Mouse (Mus musculus): Measurements from ENCODE around the gene Ube3b. TPM values are rescaled to one million over a fixed set of nuclear protein-coding genes. Genes with fewer than 3 reads are reported as not detected.
A peak's percentile ranks its signal among the peaks of the same experiment; 100 is the strongest.

Ube3b gene
- polyA plus RNA-seq, 1 experiment from 2014 or later, result 49.2 TPM

DNA sequence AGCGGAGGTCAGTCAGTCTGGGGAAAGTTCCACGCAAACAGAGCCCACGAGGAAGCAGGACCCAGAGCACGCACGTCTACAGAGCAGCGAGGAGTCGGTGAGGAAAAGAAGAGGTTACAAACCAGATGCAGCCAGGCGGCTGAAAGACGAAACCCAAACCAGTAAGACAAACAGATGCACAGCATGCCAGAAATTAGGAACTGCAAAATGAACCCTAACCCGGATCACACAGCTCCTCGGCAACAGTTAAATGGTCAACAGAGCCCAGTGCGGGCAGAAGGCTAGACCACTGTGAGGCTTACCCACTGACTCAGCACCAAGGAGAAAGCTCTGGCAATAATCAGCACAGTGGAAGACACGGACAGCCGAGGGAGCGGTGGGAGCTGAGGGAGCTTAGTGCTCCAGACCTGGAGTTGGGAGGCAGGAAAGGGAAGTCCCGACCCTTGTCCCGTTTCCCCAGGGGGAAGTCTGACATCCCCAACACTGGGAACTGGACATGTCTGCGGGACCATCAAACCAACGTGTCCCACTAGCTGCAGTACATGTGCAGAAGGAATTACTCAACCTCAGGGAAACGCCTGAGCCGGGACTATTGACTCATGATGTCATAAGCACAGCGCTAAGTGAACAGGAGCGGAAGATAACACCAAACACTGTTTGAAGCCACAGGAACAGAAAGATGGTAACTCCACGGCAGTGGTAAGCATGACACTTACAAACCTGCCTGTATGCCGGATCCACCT, 8.5 kb upstream of the Ube3b start:
- no peak overlapping the region for H3K9ac ChIP-seq (replicated peaks; ENCODE audit: low read length)
- 86% methylated on average over 25 of the region's 25 CpGs for WGBS
- H3K27me3 ChIP-seq (ENCODE audit: control insufficient read depth, insufficient read depth, low read length), result no peaks in the 10 kb centered on the region
- no peaks in the 10 kb centered on the region for H3K9me3 ChIP-seq (ENCODE audit: control insufficient read depth, low read length)
- peaks cover 89% of the 10 kb centered on the region for H3K36me3 ChIP-seq (ENCODE audit: control insufficient read depth, insufficient read depth, low read length)
- no peak overlapping the region for H3K4me2 ChIP-seq (ENCODE audit: low read length)
- no peak overlapping the region for H3K27ac ChIP-seq (replicated peaks; ENCODE audit: low read depth, low read length)
- no peaks in the 10 kb centered on the region; the same call in 1 of the 2 replicates for H3K4me1 ChIP-seq (ENCODE audit: control insufficient read depth, insufficient read depth, low read length)
- ATAC-seq (ENCODE audit: low FRiP score, low TSS enrichment), result no peak
- DNase-seq, result no peak
- H3K4me3 ChIP-seq (replicated peaks; ENCODE audit: low read depth, low read length), result no peak overlapping the region

DNA sequence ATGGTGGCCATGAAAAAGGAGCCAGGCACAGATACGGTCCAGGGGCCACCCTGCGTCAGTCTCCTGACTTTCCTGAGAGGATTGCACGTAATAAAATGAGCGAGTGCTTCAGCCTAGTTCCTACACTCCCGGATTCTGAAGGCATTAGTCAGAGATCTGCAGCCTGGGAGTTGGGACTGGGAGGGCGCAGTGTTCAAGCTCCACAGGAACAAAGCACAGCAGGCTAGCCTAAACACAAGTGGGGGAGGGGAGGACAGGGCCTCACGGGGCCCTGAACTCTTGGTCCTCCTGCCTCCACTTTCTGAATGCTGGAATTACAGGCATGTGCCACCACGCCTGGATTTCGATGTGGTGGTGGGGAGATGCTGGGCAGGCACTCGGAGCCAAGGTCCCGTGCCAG, 7.8 kb upstream of the Ube3b start:
- H3K4me3 ChIP-seq (replicated peaks; ENCODE audit: low read depth, low read length), result no peak overlapping the region
- peaks cover 82% of the 10 kb centered on the region for H3K36me3 ChIP-seq (ENCODE audit: control insufficient read depth, insufficient read depth, low read length)
- H3K4me1 ChIP-seq (ENCODE audit: control insufficient read depth, insufficient read depth, low read length), result peaks cover 5% of the 10 kb centered on the region; the same call in 1 of the 2 replicates
- no peak overlapping the region for H3K4me2 ChIP-seq (ENCODE audit: low read length)
- no peak for ATAC-seq (ENCODE audit: low FRiP score, low TSS enrichment)
- no peak overlapping the region for H3K27ac ChIP-seq (replicated peaks; ENCODE audit: low read depth, low read length)
- H3K9ac ChIP-seq (replicated peaks; ENCODE audit: low read length), result no peak overlapping the region
- DNase-seq, result peak; percentile 13
- no peaks in the 10 kb centered on the region for H3K27me3 ChIP-seq (ENCODE audit: control insufficient read depth, insufficient read depth, low read length)
- no peaks in the 10 kb centered on the region for H3K9me3 ChIP-seq (ENCODE audit: control insufficient read depth, low read length)
- 40% methylated on average over 11 of the region's 11 CpGs for WGBS

DNA sequence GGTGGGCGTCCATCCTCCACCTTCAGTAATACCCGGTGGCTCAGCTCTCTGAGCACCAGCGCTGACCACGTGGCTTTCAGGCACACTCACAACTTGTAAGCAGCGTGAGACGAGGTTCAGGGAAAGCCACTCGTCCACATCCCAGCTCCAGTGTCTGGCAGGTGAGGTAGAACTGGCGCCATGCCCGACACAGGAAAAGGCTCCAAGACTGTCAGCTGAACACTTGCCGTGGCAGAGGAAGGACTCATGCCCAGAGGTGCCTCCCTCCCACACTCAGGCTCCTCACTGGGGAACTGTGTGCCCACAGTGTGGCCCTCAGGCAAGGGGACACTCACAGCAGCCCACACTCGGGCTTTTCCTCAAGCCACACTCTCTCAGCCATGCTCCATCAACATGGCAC, 7.2 kb upstream of the Ube3b start:
- Histone ChIP-seq H3K9ac (replicated peaks; ENCODE audit: low read length) (no peak overlapping the region), H3K4me3 (replicated peaks; ENCODE audit: low read depth, low read length) (no peak overlapping the region), H3K36me3 (ENCODE audit: control insufficient read depth, insufficient read depth, low read length) (peaks cover 76% of the 10 kb centered on the region), H3K9me3 (ENCODE audit: control insufficient read depth, low read length) (no peaks in the 10 kb centered on the region), H3K4me1 (ENCODE audit: control insufficient read depth, insufficient read depth, low read length) (peaks cover 7% of the 10 kb centered on the region; the same call in 1 of the 2 replicates), H3K27me3 (ENCODE audit: control insufficient read depth, insufficient read depth, low read length) (no peaks in the 10 kb centered on the region), H3K27ac (replicated peaks; ENCODE audit: low read depth, low read length) (no peak overlapping the region), H3K4me2 (ENCODE audit: low read length) (no peak overlapping the region)
- WGBS, result 76% methylated on average over 11 of the region's 11 CpGs
- ATAC-seq (ENCODE audit: low FRiP score, low TSS enrichment) (no peak), DNase-seq (no peak)

DNA sequence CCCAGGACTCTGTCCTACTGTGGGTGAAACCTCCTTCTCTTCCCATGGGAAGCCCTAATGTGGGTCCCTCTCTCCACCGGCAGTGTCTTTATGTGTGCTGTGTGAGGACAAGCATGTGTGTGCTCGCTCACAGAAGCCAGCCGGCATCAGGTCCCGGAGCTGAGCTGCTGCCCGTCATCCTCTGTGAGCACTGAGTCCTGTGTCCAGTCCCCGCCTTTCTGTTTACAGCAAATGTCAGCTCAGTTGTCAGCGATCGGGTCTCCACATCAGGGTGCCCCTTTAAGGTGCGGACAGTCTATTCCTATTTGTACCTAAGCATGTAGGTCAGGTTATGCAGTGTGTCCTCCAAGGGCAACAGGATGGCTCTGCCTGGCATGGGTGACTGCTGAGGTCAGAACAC, 6.8 kb upstream of the Ube3b start:
- H3K4me2 ChIP-seq (ENCODE audit: low read length), result no peak overlapping the region
- peaks cover 9% of the 10 kb centered on the region for H3K4me1 ChIP-seq (ENCODE audit: control insufficient read depth, insufficient read depth, low read length)
- ATAC-seq (ENCODE audit: low FRiP score, low TSS enrichment) (no peak), DNase-seq (no peak)
- WGBS, result 93% methylated on average over 9 of the region's 9 CpGs
- H3K9ac ChIP-seq (replicated peaks; ENCODE audit: low read length), result no peak overlapping the region
- H3K27me3 ChIP-seq (ENCODE audit: control insufficient read depth, insufficient read depth, low read length), result no peaks in the 10 kb centered on the region
- no peak overlapping the region for H3K4me3 ChIP-seq (replicated peaks; ENCODE audit: low read depth, low read length)
- H3K27ac ChIP-seq (replicated peaks; ENCODE audit: low read depth, low read length), result no peak overlapping the region
- peaks cover 72% of the 10 kb centered on the region for H3K36me3 ChIP-seq (ENCODE audit: control insufficient read depth, insufficient read depth, low read length)
- H3K9me3 ChIP-seq (ENCODE audit: control insufficient read depth, low read length), result no peaks in the 10 kb centered on the region

DNA sequence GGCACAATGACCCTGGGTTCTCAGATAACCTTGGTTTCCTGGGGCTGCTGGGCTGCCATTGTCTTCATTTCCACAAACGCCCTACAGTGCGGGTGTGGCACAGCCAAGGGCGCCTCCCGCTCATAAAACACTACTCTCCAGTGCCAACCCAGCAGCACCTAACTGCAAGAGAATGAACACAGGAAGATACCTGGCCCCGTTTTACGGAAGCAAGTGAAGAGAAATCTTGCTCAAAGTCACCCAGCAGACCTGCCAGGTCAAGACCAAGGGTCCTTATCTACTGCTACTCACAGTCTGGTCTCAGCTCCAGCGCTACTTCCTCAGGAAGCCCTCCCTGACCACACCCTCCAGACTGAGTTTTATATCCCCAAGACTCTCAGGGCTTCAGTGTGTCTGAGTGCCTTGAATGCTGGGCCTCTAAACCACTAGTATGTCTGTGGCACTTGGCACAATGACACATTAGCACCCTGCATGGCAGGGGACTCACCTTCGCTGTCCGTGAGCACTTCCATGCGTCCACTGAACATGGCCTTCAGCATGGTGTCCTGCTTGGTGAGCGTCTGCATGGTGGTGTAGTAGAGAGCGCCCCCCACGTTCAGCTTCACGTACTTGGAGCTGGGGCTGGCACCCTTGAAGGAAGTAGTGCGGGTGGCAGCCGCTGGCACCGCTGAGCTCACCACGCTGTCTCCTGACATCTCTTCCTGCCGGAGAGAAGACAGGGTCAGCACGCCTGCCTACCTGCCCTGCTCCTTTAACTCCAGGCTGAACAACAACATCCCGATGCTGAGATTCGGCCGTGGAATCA, 5.8 kb upstream of the Ube3b start:
- Histone ChIP-seq H3K4me1 (ENCODE audit: control insufficient read depth, insufficient read depth, low read length) (peaks cover 12% of the 10 kb centered on the region), H3K9me3 (ENCODE audit: control insufficient read depth, low read length) (no peaks in the 10 kb centered on the region), H3K36me3 (ENCODE audit: control insufficient read depth, insufficient read depth, low read length) (peaks cover 62% of the 10 kb centered on the region)

DNA sequence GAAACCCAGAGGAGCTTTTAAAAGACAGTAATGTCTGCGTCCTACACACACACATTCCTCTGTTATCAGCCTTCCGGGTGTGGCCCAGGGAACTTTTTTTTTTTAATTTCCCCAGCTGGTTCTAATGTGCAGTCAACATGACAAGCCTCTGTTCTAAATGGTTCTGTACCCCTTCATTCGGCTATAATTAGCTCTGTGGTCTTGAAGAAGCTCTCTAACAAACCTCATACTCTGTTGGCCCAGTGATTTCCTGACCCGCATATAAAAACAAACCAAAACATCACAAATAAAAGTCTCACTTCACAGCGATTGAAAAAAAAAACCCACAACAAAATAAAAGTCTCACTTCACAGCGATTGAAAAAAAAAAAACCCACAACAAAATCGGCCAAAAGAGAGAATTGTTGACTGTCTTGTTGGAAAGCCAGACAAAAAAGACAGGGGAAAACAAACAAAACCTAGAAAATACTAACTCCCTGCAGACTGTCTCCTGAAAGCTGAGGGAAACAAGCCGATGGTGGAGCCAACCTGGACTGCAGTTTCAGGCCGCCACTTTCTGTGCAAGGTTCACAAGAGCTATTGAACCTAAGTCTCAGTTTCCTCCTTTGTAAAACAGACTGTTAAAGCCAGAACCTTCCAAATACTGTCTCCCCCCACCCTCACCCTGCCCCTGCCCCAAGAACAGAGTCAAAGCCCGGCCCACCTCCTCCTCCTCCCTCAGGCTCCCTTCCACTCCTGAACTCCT, 2.1 kb upstream of the Ube3b start:
- H3K27ac ChIP-seq (replicated peaks; ENCODE audit: low read depth, low read length), result no peak overlapping the region
- WGBS, result 81% methylated on average over 10 of the region's 10 CpGs
- H3K36me3 ChIP-seq (ENCODE audit: control insufficient read depth, insufficient read depth, low read length), result peaks cover 26% of the 10 kb centered on the region
- H3K4me1 ChIP-seq (ENCODE audit: control insufficient read depth, insufficient read depth, low read length), result peaks cover 22% of the 10 kb centered on the region
- no peaks in the 10 kb centered on the region for H3K9me3 ChIP-seq (ENCODE audit: control insufficient read depth, low read length)
- DNase-seq (no peak), ATAC-seq (ENCODE audit: low FRiP score, low TSS enrichment) (no peak)
- H3K27me3 ChIP-seq (ENCODE audit: control insufficient read depth, insufficient read depth, low read length), result no peaks in the 10 kb centered on the region
- peak overlapping the region; percentile 84; the same call in 1 of the 2 replicates for H3K9ac ChIP-seq (replicated peaks; ENCODE audit: low read length)
- peak overlapping the region; percentile 90 for H3K4me2 ChIP-seq (ENCODE audit: low read length)
- peak overlapping the region; percentile 62 for H3K4me3 ChIP-seq (replicated peaks; ENCODE audit: low read depth, low read length)

More for the DNA sequence above, 5.8 kb upstream of the Ube3b start:
- H3K27me3 ChIP-seq (ENCODE audit: control insufficient read depth, insufficient read depth, low read length), result no peaks in the 10 kb centered on the region
- no peak for ATAC-seq (ENCODE audit: low FRiP score, low TSS enrichment)
- H3K4me3 ChIP-seq (replicated peaks; ENCODE audit: low read depth, low read length), result no peak overlapping the region
- H3K9ac ChIP-seq (replicated peaks; ENCODE audit: low read length), result no peak overlapping the region
- no peak overlapping the region for H3K27ac ChIP-seq (replicated peaks; ENCODE audit: low read depth, low read length)
- no peak for DNase-seq
- WGBS, result 92% methylated on average over 23 of the region's 23 CpGs
- no peak overlapping the region for H3K4me2 ChIP-seq (ENCODE audit: low read length)

DNA sequence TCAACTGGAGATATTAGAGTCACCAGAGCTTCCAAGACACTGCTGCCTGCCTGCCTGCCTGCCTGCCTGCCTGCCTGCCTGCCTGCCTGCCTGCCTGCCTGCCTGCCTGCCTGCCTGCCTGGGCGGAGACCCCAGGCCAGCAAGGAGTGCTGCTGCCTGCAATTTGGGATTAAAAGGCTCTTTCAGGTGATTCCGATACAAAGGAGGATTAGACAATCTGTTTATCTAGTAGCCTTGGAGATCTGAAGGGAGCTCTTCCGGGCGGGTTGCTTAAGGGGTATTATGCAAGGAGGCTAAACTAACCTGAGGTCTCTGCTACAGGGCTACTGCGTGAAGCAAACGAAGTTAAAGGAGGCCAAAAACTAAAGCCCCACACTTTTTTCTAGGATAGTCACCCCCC, 1.5 kb upstream of the Ube3b start:
- ATAC-seq (ENCODE audit: low FRiP score, low TSS enrichment) (no peak), DNase-seq (no peak)
- Histone ChIP-seq H3K4me1 (ENCODE audit: control insufficient read depth, insufficient read depth, low read length) (peaks cover 22% of the 10 kb centered on the region), H3K9ac (replicated peaks; ENCODE audit: low read length) (peak overlapping the region; percentile 84), H3K27ac (replicated peaks; ENCODE audit: low read depth, low read length) (peak overlapping the region; percentile 89), H3K4me3 (replicated peaks; ENCODE audit: low read depth, low read length) (peak overlapping the region; percentile 62), H3K27me3 (ENCODE audit: control insufficient read depth, insufficient read depth, low read length) (no peaks in the 10 kb centered on the region), H3K9me3 (ENCODE audit: control insufficient read depth, low read length) (no peaks in the 10 kb centered on the region), H3K4me2 (ENCODE audit: low read length) (peak overlapping the region; percentile 90), H3K36me3 (ENCODE audit: control insufficient read depth, insufficient read depth, low read length) (peaks cover 20% of the 10 kb centered on the region)
- 34% methylated on average over 6 of the region's 6 CpGs for WGBS

DNA sequence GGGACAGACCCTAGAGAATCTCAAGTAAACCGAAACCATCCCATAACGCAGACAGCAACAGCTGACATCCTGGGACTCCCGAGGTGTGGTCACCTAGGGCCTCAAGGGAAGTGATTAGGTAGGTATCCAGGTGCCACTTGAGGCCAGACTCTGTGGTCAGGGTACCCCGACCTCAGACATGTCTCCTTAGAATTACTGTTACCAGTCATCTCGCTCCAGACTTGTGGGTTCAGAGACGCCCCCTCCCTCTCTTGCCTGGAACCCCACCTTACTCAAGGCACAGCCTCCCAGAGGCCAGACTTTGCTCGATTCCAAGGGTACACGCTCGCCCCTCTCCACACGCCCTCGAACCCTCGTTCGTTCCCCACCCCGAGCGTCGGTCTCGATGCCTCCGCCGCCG, 644 bp upstream of the Ube3b start:
- Histone ChIP-seq H3K27ac (replicated peaks; ENCODE audit: low read depth, low read length) (peak overlapping the region; percentile 89), H3K9ac (replicated peaks; ENCODE audit: low read length) (peak overlapping the region; percentile 84), H3K4me2 (ENCODE audit: low read length) (peak overlapping the region; percentile 90), H3K36me3 (ENCODE audit: control insufficient read depth, insufficient read depth, low read length) (peaks cover 18% of the 10 kb centered on the region), H3K4me1 (ENCODE audit: control insufficient read depth, insufficient read depth, low read length) (peaks cover 22% of the 10 kb centered on the region), H3K27me3 (ENCODE audit: control insufficient read depth, insufficient read depth, low read length) (no peaks in the 10 kb centered on the region), H3K9me3 (ENCODE audit: control insufficient read depth, low read length) (no peaks in the 10 kb centered on the region), H3K4me3 (replicated peaks; ENCODE audit: low read depth, low read length) (peak overlapping the region; percentile 62)
- WGBS, result 1% methylated on average over 20 of the region's 20 CpGs
- DNase-seq (no peak), ATAC-seq (ENCODE audit: low FRiP score, low TSS enrichment) (peak; percentile 5; the same call in 1 of the 2 replicates)

All from midbrain, embryonic 14.5 days (tissue).